Mouse (Mus musculus) embryonic facial prominence, embryonic 14.5 days (tissue): ENCODE data around the gene Gm14399. TPM values are rescaled to one million over a fixed set of nuclear protein-coding genes. Genes with fewer than 3 reads are reported as not detected.
"Not testable (repeated sequence)": the region's sequence is repeated elsewhere in the genome, so short reads cannot be mapped to it uniquely, and the experiment has no call there.

Experiments
- ATAC-seq: fragments of 200-750 bp; cut with Nextera tagmentation; 2 replicates; pipeline ENCODE4 v1.8.0; 2017; ENCODE audit warnings: low read depth, moderate number of reproducible peaks, moderate TSS enrichment
- DNase-seq: peaks from one replicate; pipeline ENCODE4 v3.0.0-alpha.2; 2015; ENCODE audit warnings: low spot score
- H3K27ac ChIP-seq: fragments of 300-500 bp; sonication (generic); replicated peaks from 2 replicates; pipeline ENCODE4 v1.5.1; 2014; ENCODE audit warnings: low read depth, mild to moderate bottlenecking, low read length, moderate library complexity
- H3K27me3 ChIP-seq: fragments of 300-500 bp; sonication (generic); replicated peaks from 2 replicates; pipeline ENCODE4 v1.6.1; 2014; ENCODE audit warnings: low read length; ENCODE audit not compliant: control insufficient read depth, insufficient read depth
- H3K36me3 ChIP-seq: fragments of 300-500 bp; sonication (generic); 2 replicates; pipeline ENCODE4 v1.6.1; 2014; ENCODE audit warnings: low read length, mixed read lengths; ENCODE audit not compliant: control insufficient read depth, insufficient read depth
- H3K4me1 ChIP-seq: fragments of 300-500 bp; sonication (generic); 2 replicates; pipeline ENCODE4 v1.6.1; 2014; ENCODE audit warnings: antibody characterized with exemption, low read length; ENCODE audit not compliant: control insufficient read depth, insufficient read depth
- H3K4me2 ChIP-seq: fragments of 300-500 bp; sonication (generic); 2 replicates; pipeline ENCODE4 v1.6.1; 2014; ENCODE audit warnings: low read depth, mild to moderate bottlenecking, low read length, moderate library complexity, mixed read lengths
- H3K4me3 ChIP-seq: fragments of 300-500 bp; sonication (generic); 2 replicates; pipeline ENCODE4 v1.5.1; 2014; ENCODE audit warnings: low read depth, mild to moderate bottlenecking, low read length
- H3K9ac ChIP-seq: fragments of 300-500 bp; sonication (generic); 2 replicates; pipeline ENCODE4 v1.6.1; 2014; ENCODE audit warnings: low read depth, mild to moderate bottlenecking, low read length, moderate library complexity, mixed read lengths
- H3K9me3 ChIP-seq: fragments of 300-500 bp; sonication (generic); 2 replicates; pipeline ENCODE4 v1.6.1; 2016; ENCODE audit warnings: low read length; ENCODE audit not compliant: control insufficient read depth
- WGBS: fragments of 180-500 bp; shearing (Covaris S2); extraction: QIAGEN DNeasy Blood & Tissue Kit; methylation state at CpG from one replicate; pipeline ENCODE4 v1.1.7; 2014; 5-methylcytosine and 5-hydroxymethylcytosine counted together
- polyA plus RNA-seq: library from polyadenylated mRNA; unstranded; fragments of >200 nt; fragmentation: Nextera tagmentation; extraction: Ambion mirVana; gene quantifications from 2 replicates; pipeline ENCODE4 v1.2.1, GENCODE M21; 2014

Gene Gm14399
- polyA plus RNA-seq = 5.8 and 6.0 TPM in 2 replicates

- peak within 1 kb of the TSS; percentile 53 for H3K9ac ChIP-seq
Observed at GRCm38 (mm10) chr2:175141993-175142295, at the start of gene Gm14399. TSS of gene Gm14399 (minus strand) at chr2:175142012.

GRCm38 (mm10) chr2:175179008-175179407 is 37.2 kb upstream of the Gm14399 start:
- DNase-seq, H3K4me1 ChIP-seq, H3K9me3 ChIP-seq, H3K4me2 ChIP-seq, H3K9ac ChIP-seq, ATAC-seq, H3K27me3 ChIP-seq, H3K36me3 ChIP-seq, H3K4me3 ChIP-seq, H3K27ac ChIP-seq: not testable (repeated sequence)
- 57% methylated on average over 1 of the region's 1 CpGs for WGBS

More at GRCm38 (mm10) chr2:175141993-175142295, at the start of gene Gm14399:
- peak within 1 kb of the TSS; percentile 29 for H3K4me2 ChIP-seq
- H3K27ac ChIP-seq, H3K9me3 ChIP-seq, ATAC-seq, H3K4me1 ChIP-seq, H3K36me3 ChIP-seq, H3K27me3 ChIP-seq, DNase-seq: not testable (repeated sequence)
- WGBS = 6% methylated on average over 1 of the region's 2 CpGs
- peak within 1 kb of the TSS; percentile 43 for H3K4me3 ChIP-seq

DNA sequence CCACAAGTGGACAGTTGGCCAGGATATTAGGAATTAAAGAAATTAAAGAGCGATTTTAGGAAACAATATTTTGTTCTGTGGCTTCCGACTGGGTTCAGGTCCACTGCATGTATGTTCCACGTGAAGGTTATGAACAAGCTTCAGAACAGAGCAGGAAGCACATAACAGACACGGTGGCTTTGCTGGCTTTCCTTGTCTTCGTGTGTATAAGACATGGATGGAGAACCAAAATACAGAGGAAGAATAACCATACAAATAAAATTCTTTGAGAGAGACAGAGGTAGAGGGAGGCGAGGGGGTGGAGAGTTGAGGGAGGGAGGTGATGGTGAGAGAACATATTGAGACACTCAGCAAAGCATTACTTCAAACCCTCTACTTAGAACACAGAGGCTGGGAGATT is 34.5 kb upstream of the Gm14399 start:
- no peaks in the 10 kb centered on the region for H3K27me3 ChIP-seq
- no peaks in the 10 kb centered on the region for H3K4me1 ChIP-seq
- no peak overlapping the region for H3K4me3 ChIP-seq
- H3K27ac ChIP-seq = no peak overlapping the region
- DNase-seq = no peak
- no peak for ATAC-seq
- no peaks in the 10 kb centered on the region for H3K9me3 ChIP-seq
- no peaks in the 10 kb centered on the region for H3K36me3 ChIP-seq
- H3K4me2 ChIP-seq = no peak overlapping the region
- H3K9ac ChIP-seq = no peak overlapping the region
- WGBS = 82% methylated on average over 6 of the region's 6 CpGs

GRCm38 (mm10) chr2:175175401-175176180 is 33.8 kb upstream of the Gm14399 start, which contains the start of gene Gm14443:
TSS of gene Gm14443 (minus strand) at chr2:175175871.
- not testable (repeated sequence) for H3K9me3 ChIP-seq, H3K27me3 ChIP-seq, H3K9ac ChIP-seq, H3K36me3 ChIP-seq, ATAC-seq, H3K4me2 ChIP-seq, H3K4me3 ChIP-seq, DNase-seq, H3K27ac ChIP-seq, H3K4me1 ChIP-seq
- WGBS = 77% methylated on average over 12 of the region's 12 CpGs

GRCm38 (mm10) chr2:175174058-175174457 is 32.2 kb upstream of the Gm14399 start:
- not testable (repeated sequence) for DNase-seq, H3K27ac ChIP-seq, ATAC-seq, H3K36me3 ChIP-seq, H3K27me3 ChIP-seq, H3K4me2 ChIP-seq, H3K9ac ChIP-seq, H3K4me1 ChIP-seq, H3K9me3 ChIP-seq, H3K4me3 ChIP-seq
- WGBS = 89% methylated on average over 2 of the region's 2 CpGs

DNA sequence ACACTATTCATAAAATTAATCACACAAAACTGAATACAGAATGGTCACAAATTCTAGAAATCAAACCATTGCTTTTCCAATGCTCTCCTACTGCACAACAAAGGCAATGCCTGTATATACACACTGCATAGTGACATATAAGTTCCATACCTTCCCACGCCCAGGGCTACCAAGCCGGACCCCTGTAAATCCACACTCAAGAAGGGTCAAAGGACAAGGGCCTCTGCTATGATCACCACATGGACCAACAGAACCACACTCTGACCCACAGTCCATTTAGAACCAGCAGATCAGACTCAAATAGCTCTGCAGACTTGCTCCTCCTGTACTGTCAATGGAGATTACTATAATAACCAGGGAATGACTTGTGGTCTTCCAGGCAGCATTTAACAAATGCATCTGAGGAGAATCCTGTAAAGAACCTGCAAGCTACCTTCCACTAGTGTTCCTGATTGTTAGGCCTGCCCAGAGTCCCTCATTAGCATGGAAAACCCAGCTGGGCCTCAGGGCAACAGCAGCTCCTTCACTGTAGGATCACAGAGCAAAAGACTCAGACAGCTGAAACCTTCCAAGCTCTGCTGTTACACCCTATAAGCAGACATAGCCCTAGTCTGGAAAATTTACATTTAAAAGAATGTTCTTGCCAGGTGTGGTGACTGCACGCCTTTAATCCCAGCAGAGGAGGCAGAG is 31.2 kb upstream of the Gm14399 start:
- not testable (repeated sequence) for H3K27me3 ChIP-seq, H3K4me1 ChIP-seq, H3K27ac ChIP-seq, H3K4me3 ChIP-seq, H3K9me3 ChIP-seq, H3K9ac ChIP-seq, DNase-seq, ATAC-seq, H3K36me3 ChIP-seq, H3K4me2 ChIP-seq
- WGBS = 88% methylated on average over 3 of the region's 3 CpGs

- Histone ChIP-seq H3K4me1 (no peaks in the 10 kb centered on the region), H3K4me3 (no peak overlapping the region), H3K4me2 (no peak overlapping the region), H3K9me3 (no peaks in the 10 kb centered on the region), H3K27ac (no peak overlapping the region), H3K9ac (no peak overlapping the region), H3K36me3 (no peaks in the 10 kb centered on the region), H3K27me3 (no peaks in the 10 kb centered on the region)
- DNase-seq = no peak
- 92% methylated on average over 3 of the region's 3 CpGs for whole genome bisulfite sequencing
- no peak for ATAC-seq
Observed at GRCm38 (mm10) chr2:175172123-175172522, 30.3 kb upstream of the Gm14399 start.

DNA sequence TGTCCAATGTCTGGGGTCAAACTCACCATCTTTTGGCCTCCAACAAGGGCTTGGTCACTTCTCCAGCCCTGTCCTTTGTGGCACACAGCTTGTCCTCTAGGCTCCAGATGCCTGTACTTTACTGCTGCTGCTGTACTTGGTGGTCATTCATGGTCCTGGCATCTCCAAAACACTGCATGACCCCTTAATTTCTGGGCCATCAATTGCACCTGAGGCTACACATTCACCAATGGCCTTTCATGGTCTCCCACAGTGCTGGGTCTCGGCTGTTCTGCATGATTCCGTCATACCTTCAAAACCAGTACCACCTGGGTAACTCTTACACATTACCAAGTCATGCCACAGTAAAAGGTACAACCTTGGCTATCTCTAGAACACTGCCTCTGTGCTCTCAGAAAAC is 25.1 kb upstream of the Gm14399 start:
- H3K4me1 ChIP-seq, H3K36me3 ChIP-seq, ATAC-seq, H3K4me2 ChIP-seq, H3K27me3 ChIP-seq, H3K9me3 ChIP-seq, H3K9ac ChIP-seq, H3K27ac ChIP-seq, H3K4me3 ChIP-seq, DNase-seq: not testable (repeated sequence)
- 80% methylated on average over 2 of the region's 2 CpGs for WGBS
